Mouse (Mus musculus) MEL (cell line): ENCODE results near the gene Ehf.

ENCODE experiments used
- CTCF ChIP-seq, 3 experiments: IDR thresholded peaks in 2 of 3; conservative IDR thresholded peaks in 1 of 3; 2 replicates each; pipeline ENCODE4 v1.5.1; 2011 to 2012; ENCODE audit warnings: low read length in 3 of 3, low read depth in 2 of 3, mild to moderate bottlenecking in 2 of 3, improper control_type of control experiment in 1 of 3, inconsistent platforms in 1 of 3, mixed read lengths in 1 of 3, moderate library complexity in 1 of 3; ENCODE audit not compliant: control insufficient read depth in 1 of 3, insufficient read depth in 1 of 3, poor library complexity in 1 of 3, severe bottlenecking in 1 of 3
- ELF1 ChIP-seq: IDR thresholded peaks from 2 replicates; pipeline ENCODE4 v1.6.1; 2014; ENCODE audit warnings: low read depth, mild to moderate bottlenecking, inconsistent platforms, low read length, improper control_type of control experiment, moderate library complexity
- EP300 ChIP-seq, 2 experiments: IDR thresholded peaks; 2 replicates each; pipeline ENCODE4 v1.6.1; 2011; ENCODE audit warnings: improper control_type of control experiment in 2 of 2, low read length in 2 of 2, low read depth in 1 of 2, mild to moderate bottlenecking in 1 of 2
- TBP ChIP-seq: IDR thresholded peaks from 2 replicates; pipeline ENCODE4 v1.8.0; 2011; ENCODE audit warnings: low read depth, low read length, improper control_type of control experiment

- TF ChIP-seq ELF1 (no peak), TBP (no peak), EP300 (IDR thresholded peaks at IDR 0.05; ENCODE audit: low read depth in 1 of 2, low read length in 2 of 2) (no peak), CTCF (IDR thresholded peaks at IDR 0.05 in 2 of 3, conservative IDR thresholded peaks at IDR 0.05 in 1 of 3; ENCODE audit: control insufficient read depth in 1 of 3, insufficient read depth in 1 of 3, low read depth in 2 of 3, low read length in 3 of 3, poor library complexity in 1 of 3, severe bottlenecking in 1 of 3) (no peak)
Measured at GRCm38 (mm10) chr2:103274270-103274669, 28.8 kb downstream of the Ehf start.
